Mouse (Mus musculus): ENCODE results near the gene Cpsf6. TPM values are rescaled to one million over a fixed set of nuclear protein-coding genes. Genes with fewer than 3 reads are reported as not detected.

Cpsf6 gene
- total RNA-seq, 2 experiments from 2014 or later: 27.9 to 35.2 TPM

DNA sequence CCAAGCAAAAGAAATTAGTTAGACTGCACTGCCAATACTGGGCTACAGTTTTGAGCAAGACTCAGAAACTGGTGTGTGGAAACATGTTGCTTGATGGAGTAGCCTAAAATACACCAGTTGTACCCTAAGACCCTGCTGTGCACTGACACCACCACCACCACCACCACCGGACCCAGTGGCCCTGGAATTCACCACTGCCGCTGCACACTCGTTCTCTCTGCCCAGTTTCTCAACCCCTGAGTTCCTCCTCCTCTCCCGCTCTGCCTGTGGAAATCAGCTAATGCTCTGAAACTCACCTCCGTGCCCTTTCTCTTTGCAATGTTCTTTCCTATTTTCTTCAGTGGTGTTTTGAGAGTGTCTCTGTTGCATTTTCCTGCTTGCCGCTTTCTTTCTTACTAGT is 81.5 kb downstream of the Cpsf6 start:
- intact Hi-C loops (cut with DNase I): no loop called here
- no peak for DNase-seq (ENCODE audit: low spot score)

Other genes starting within 250 kb of the Cpsf6 start
- 10 to 100 TPM; 16.3 to 17.1 TPM for gene Frs2, start 231.5 kb downstream of the Cpsf6 start, total RNA-seq (2021)
- 10 to 100 TPM; 26.5 to 26.8 TPM for gene Yeats4, start 155.5 kb downstream of the Cpsf6 start, total RNA-seq (2021)
- not detected for gene 9530003J23Rik, start 141.3 kb downstream of the Cpsf6 start, total RNA-seq (2021)
- gene Lyz2, start 97.7 kb downstream of the Cpsf6 start, total RNA-seq (2021): 100 to 1,000 TPM; 118 to 132 TPM
- 10 to 100 TPM; 10.8 to 14.0 TPM for gene Lyz1, start 87.1 kb downstream of the Cpsf6 start, total RNA-seq (2021)
- 1 to 10 TPM; 3.9 to 4.5 TPM for gene Cpm, start 249.5 kb upstream of the Cpsf6 start, total RNA-seq (2021)

All from heart, postnatal 25 days (tissue).